Mouse (Mus musculus): Measurements from ENCODE around the gene Dock1. TPM values are rescaled to one million over a fixed set of nuclear protein-coding genes. Genes with fewer than 3 reads are reported as not detected.

The Dock1 gene
- polyA plus RNA-seq, 1 experiment, result 19.6 TPM

GRCm38 (mm10) chr7:134725551-134726529 is 55.4 kb downstream of the Dock1 start:
- no peak for DNase-seq
- WGBS, result 62% methylated on average over 11 of the region's 11 CpGs
- Histone ChIP-seq H3K4me3 (ENCODE audit: insufficient read depth, low read depth, low read length) (no peak overlapping the region), H3K27ac (ENCODE audit: insufficient read depth, low read depth, low read length) (no peak overlapping the region), H3K36me3 (ENCODE audit: control insufficient read depth, insufficient read depth, low read length) (0 out of 2 replicates have a peak, but pooled peaks cover 1% of the 10 kb centered on the region), H3K27me3 (replicated peaks; ENCODE audit: control insufficient read depth, insufficient read depth, low read length) (no peaks in the 10 kb centered on the region), H3K4me1 (ENCODE audit: control insufficient read depth, insufficient read depth, low read length) (no peaks in the 10 kb centered on the region)
- TF ChIP-seq POLR2A (IDR thresholded peaks at IDR 0.05; ENCODE audit: low read depth, low read length) (no peak), CTCF (conservative IDR thresholded peaks at IDR 0.05; ENCODE audit: insufficient read depth, insufficient read length, low read depth, low read length) (no peak)

- H3K4me3 ChIP-seq (ENCODE audit: insufficient read depth, low read depth, low read length), result no peak overlapping the region
- H3K27ac ChIP-seq (ENCODE audit: insufficient read depth, low read depth, low read length), result no peak overlapping the region
- 88% methylated on average over 5 of the region's 5 CpGs for WGBS
- 0 out of 2 replicates have a peak, but pooled peaks cover 1% of the 10 kb centered on the region for H3K36me3 ChIP-seq (ENCODE audit: control insufficient read depth, insufficient read depth, low read length)
- TF ChIP-seq CTCF (conservative IDR thresholded peaks at IDR 0.05; ENCODE audit: insufficient read depth, insufficient read length, low read depth, low read length) (no peak), POLR2A (IDR thresholded peaks at IDR 0.05; ENCODE audit: low read depth, low read length) (no peak)
- no peaks in the 10 kb centered on the region for H3K4me1 ChIP-seq (ENCODE audit: control insufficient read depth, insufficient read depth, low read length)
- no peak for DNase-seq
- no peaks in the 10 kb centered on the region for H3K27me3 ChIP-seq (replicated peaks; ENCODE audit: control insufficient read depth, insufficient read depth, low read length)
Measured at GRCm38 (mm10) chr7:134726530-134727258, 56.2 kb downstream of the Dock1 start.

GRCm38 (mm10) chr7:134729348-134729747 is 58.9 kb downstream of the Dock1 start:
- TF ChIP-seq POLR2A (IDR thresholded peaks at IDR 0.05; ENCODE audit: low read depth, low read length) (no peak), CTCF (conservative IDR thresholded peaks at IDR 0.05; ENCODE audit: insufficient read depth, insufficient read length, low read depth, low read length) (no peak)
- Histone ChIP-seq H3K4me3 (ENCODE audit: insufficient read depth, low read depth, low read length) (no peak overlapping the region), H3K27me3 (replicated peaks; ENCODE audit: control insufficient read depth, insufficient read depth, low read length) (no peaks in the 10 kb centered on the region), H3K4me1 (ENCODE audit: control insufficient read depth, insufficient read depth, low read length) (no peaks in the 10 kb centered on the region), H3K36me3 (ENCODE audit: control insufficient read depth, insufficient read depth, low read length) (0 out of 2 replicates have a peak, but pooled peaks cover 1% of the 10 kb centered on the region), H3K27ac (ENCODE audit: insufficient read depth, low read depth, low read length) (no peak overlapping the region)
- DNase-seq, result no peak

GRCm38 (mm10) chr7:134730406-134731126 is 60.1 kb downstream of the Dock1 start:
- Histone ChIP-seq H3K4me3 (ENCODE audit: insufficient read depth, low read depth, low read length) (no peak overlapping the region), H3K36me3 (ENCODE audit: control insufficient read depth, insufficient read depth, low read length) (0 out of 2 replicates have a peak, but pooled peaks cover 1% of the 10 kb centered on the region), H3K27ac (ENCODE audit: insufficient read depth, low read depth, low read length) (no peak overlapping the region), H3K27me3 (replicated peaks; ENCODE audit: control insufficient read depth, insufficient read depth, low read length) (no peaks in the 10 kb centered on the region), H3K4me1 (ENCODE audit: control insufficient read depth, insufficient read depth, low read length) (no peaks in the 10 kb centered on the region)
- DNase-seq, result no peak
- 94% methylated on average over 3 of the region's 3 CpGs for WGBS
- TF ChIP-seq CTCF (conservative IDR thresholded peaks at IDR 0.05; ENCODE audit: insufficient read depth, insufficient read length, low read depth, low read length) (no peak), POLR2A (IDR thresholded peaks at IDR 0.05; ENCODE audit: low read depth, low read length) (no peak)

GRCm38 (mm10) chr7:134747059-134747458 is 76.6 kb downstream of the Dock1 start:
- no peak overlapping the region for H3K4me3 ChIP-seq (ENCODE audit: insufficient read depth, low read depth, low read length)
- H3K27me3 ChIP-seq (replicated peaks; ENCODE audit: control insufficient read depth, insufficient read depth, low read length), result no peaks in the 10 kb centered on the region
- no peaks in the 10 kb centered on the region; the same call in 1 of the 2 replicates for H3K4me1 ChIP-seq (ENCODE audit: control insufficient read depth, insufficient read depth, low read length)

GRCm38 (mm10) chr7:134748376-134748775 is 77.9 kb downstream of the Dock1 start:
- DNase-seq, result no peak
- 95% methylated on average over 3 of the region's 3 CpGs for WGBS
- TF ChIP-seq POLR2A (IDR thresholded peaks at IDR 0.05; ENCODE audit: low read depth, low read length), result no peak
- no peak for TF ChIP-seq CTCF (conservative IDR thresholded peaks at IDR 0.05; ENCODE audit: insufficient read depth, insufficient read length, low read depth, low read length)
- no peak overlapping the region for H3K4me3 ChIP-seq (ENCODE audit: insufficient read depth, low read depth, low read length)
- peaks cover 2% of the 10 kb centered on the region for H3K36me3 ChIP-seq (ENCODE audit: control insufficient read depth, insufficient read depth, low read length)
- no peaks in the 10 kb centered on the region for H3K27me3 ChIP-seq (replicated peaks; ENCODE audit: control insufficient read depth, insufficient read depth, low read length)
- H3K4me1 ChIP-seq (ENCODE audit: control insufficient read depth, insufficient read depth, low read length), result no peaks in the 10 kb centered on the region; the same call in 1 of the 2 replicates
- H3K27ac ChIP-seq (ENCODE audit: insufficient read depth, low read depth, low read length), result no peak overlapping the region

More at GRCm38 (mm10) chr7:134747059-134747458, 76.6 kb downstream of the Dock1 start:
- Histone ChIP-seq H3K27ac (ENCODE audit: insufficient read depth, low read depth, low read length) (no peak overlapping the region), H3K36me3 (ENCODE audit: control insufficient read depth, insufficient read depth, low read length) (peaks cover 2% of the 10 kb centered on the region)
- DNase-seq, result no peak
- WGBS, result 96% methylated on average over 4 of the region's 4 CpGs
- TF ChIP-seq CTCF (conservative IDR thresholded peaks at IDR 0.05; ENCODE audit: insufficient read depth, insufficient read length, low read depth, low read length) (no peak), POLR2A (IDR thresholded peaks at IDR 0.05; ENCODE audit: low read depth, low read length) (no peak)
